Mouse (Mus musculus) forebrain, postnatal 0 days (tissue): ENCODE measurements around the gene Nmrk2. TPM values are rescaled to one million over a fixed set of nuclear protein-coding genes. Genes with fewer than 3 reads are reported as not detected.

ENCODE experiments used
- ATAC-seq: fragments of 200-750 bp; cut with Nextera tagmentation; 2 replicates; pipeline ENCODE4 v1.8.0; 2017; ENCODE audit warnings: mild to moderate bottlenecking, moderate library complexity
- DNase-seq: peaks from one replicate; pipeline ENCODE4 v3.0.0-alpha.2; 2015
- H3K27ac ChIP-seq: fragments of 300-500 bp; sonication (generic); 2 replicates; pipeline ENCODE4 v1.5.1; 2014; ENCODE audit warnings: low read depth, mild to moderate bottlenecking, antibody characterized with exemption, low read length, moderate library complexity, mixed read lengths
- H3K27me3 ChIP-seq: fragments of 300-500 bp; sonication (generic); 2 replicates; pipeline ENCODE4 v1.6.1; 2014; ENCODE audit warnings: mild to moderate bottlenecking, low read length, mixed read lengths; ENCODE audit not compliant: insufficient read depth
- H3K36me3 ChIP-seq: fragments of 300-500 bp; sonication (generic); 2 replicates; pipeline ENCODE4 v1.6.1; 2014; ENCODE audit warnings: mild to moderate bottlenecking, moderate library complexity; ENCODE audit not compliant: insufficient read depth
- H3K4me1 ChIP-seq: fragments of 300-500 bp; sonication (generic); 2 replicates; pipeline ENCODE4 v1.6.1; 2014; ENCODE audit warnings: antibody characterized with exemption; ENCODE audit not compliant: insufficient read depth
- H3K4me2 ChIP-seq: fragments of 300-500 bp; sonication (generic); 2 replicates; pipeline ENCODE4 v1.6.1; 2014; ENCODE audit warnings: low read depth, mild to moderate bottlenecking, moderate library complexity
- H3K4me3 ChIP-seq: fragments of 300-500 bp; sonication (generic); 2 replicates; pipeline ENCODE4 v1.5.1; 2014; ENCODE audit warnings: low read depth, low read length, mixed read lengths
- H3K9ac ChIP-seq: fragments of 300-500 bp; sonication (generic); 2 replicates; pipeline ENCODE4 v1.6.1; 2014; ENCODE audit warnings: mild to moderate bottlenecking
- H3K9me3 ChIP-seq: fragments of 300-500 bp; sonication (generic); 2 replicates; pipeline ENCODE4 v1.6.1; 2016; ENCODE audit warnings: low read length
- CTCF ChIP-seq: sonication (generic); IDR thresholded peaks from 2 replicates; pipeline ENCODE4 v1.5.1; 2016; ENCODE audit warnings: antibody characterized with exemption, control low read depth, low read depth
- WGBS: fragments of 180-500 bp; shearing (Covaris S2); extraction: QIAGEN DNeasy Blood & Tissue Kit; methylation state at CpG from one replicate; pipeline ENCODE4 v1.1.7; 2014; 5-methylcytosine and 5-hydroxymethylcytosine counted together
- polyA plus RNA-seq: library from polyadenylated mRNA; unstranded; fragments of >200 nt; fragmentation: Nextera tagmentation; extraction: Ambion mirVana; gene quantifications from 2 replicates; pipeline ENCODE4 v1.2.1, GENCODE M21; 2015
- total RNA-seq: library from RNA; depleted of rRNA; stranded (reverse); fragments of >200 nt; gene quantifications from 2 replicates; pipeline ENCODE4 v1.2.3, GENCODE M21; 2014

Gene Nmrk2
- total and polyA plus RNA-seq, 2 experiments from 2014 or later: not detected

DNA sequence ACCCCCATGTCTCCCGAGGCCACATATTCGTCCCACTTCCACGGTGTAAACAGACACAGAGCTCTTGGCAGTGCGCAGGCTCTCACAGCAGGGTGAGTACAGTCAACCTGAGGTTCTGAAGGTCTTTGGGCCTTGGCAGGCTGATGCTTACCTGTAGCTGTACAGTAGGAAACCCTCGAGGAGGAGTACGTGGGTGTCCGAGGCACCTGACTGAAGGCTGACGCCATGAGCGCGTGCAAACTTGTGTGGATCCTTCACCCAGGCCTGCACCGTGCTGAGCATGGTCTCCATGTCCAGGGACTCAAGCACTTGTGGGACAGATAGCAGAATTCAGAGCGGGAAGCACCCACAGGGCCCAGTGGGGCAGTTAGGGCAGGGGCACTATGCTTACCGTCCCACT, 1.7 kb downstream of the Nmrk2 start:
- Histone ChIP-seq H3K4me2 (no peak overlapping the region), H3K4me3 (no peak overlapping the region), H3K4me1 (no peaks in the 10 kb centered on the region), H3K27me3 (peaks cover 6% of the 10 kb centered on the region; the same call in 1 of the 2 replicates), H3K9ac (no peak overlapping the region), H3K36me3 (peaks cover 8% of the 10 kb centered on the region), H3K27ac (no peak overlapping the region), H3K9me3 (no peaks in the 10 kb centered on the region)
- ATAC-seq (no peak), DNase-seq (no peak)
- no peak for TF ChIP-seq CTCF
- 85% methylated on average over 13 of the region's 13 CpGs for WGBS

DNA sequence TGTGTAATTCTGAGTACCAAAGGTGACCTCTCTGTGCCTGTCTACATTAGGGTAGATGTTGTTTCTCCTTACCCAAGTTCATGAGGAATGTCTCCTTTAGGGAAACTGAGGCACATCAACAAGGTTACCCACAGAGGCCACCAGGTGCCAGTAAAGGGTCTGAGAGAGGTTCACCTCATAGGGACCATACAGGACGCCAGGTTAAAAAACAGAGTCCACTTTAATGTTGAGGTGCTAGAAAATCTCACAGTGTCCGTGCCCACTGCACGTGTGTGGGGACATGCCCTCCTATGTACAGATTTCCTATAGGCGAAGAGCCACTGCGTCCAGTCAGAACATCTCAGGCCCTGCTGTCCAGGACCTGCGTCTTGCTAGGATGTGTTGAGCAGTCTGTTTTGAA, 2.9 kb downstream of the Nmrk2 start:
- Histone ChIP-seq H3K27ac (no peak overlapping the region), H3K4me3 (no peak overlapping the region), H3K27me3 (peaks cover 15% of the 10 kb centered on the region; the same call in 1 of the 2 replicates), H3K4me2 (no peak overlapping the region), H3K4me1 (no peaks in the 10 kb centered on the region), H3K9ac (no peak overlapping the region), H3K36me3 (no peaks in the 10 kb centered on the region), H3K9me3 (no peaks in the 10 kb centered on the region)
- WGBS: 85% methylated on average over 6 of the region's 6 CpGs
- no peak for TF ChIP-seq CTCF
- ATAC-seq (no peak), DNase-seq (no peak)

GRCm38 (mm10) chr10:81198230-81198629, 3.6 kb downstream of the Nmrk2 start:
- H3K36me3 ChIP-seq: no peaks in the 10 kb centered on the region
- 1% methylated on average over 9 of the region's 9 CpGs for WGBS
- no peak overlapping the region for H3K4me2 ChIP-seq
- no peak overlapping the region for H3K27ac ChIP-seq
- H3K9ac ChIP-seq: no peak overlapping the region
- H3K9me3 ChIP-seq: no peaks in the 10 kb centered on the region
- DNase-seq: peak; percentile 88
- no peak overlapping the region for H3K4me3 ChIP-seq
- peaks cover 16% of the 10 kb centered on the region; the same call in 1 of the 2 replicates for H3K27me3 ChIP-seq
- H3K4me1 ChIP-seq: peaks cover 2% of the 10 kb centered on the region; the same call in 1 of the 2 replicates
- TF ChIP-seq CTCF: peak; percentile 84
- ATAC-seq: no peak

- no peak overlapping the region for H3K4me2 ChIP-seq
- peaks cover 6% of the 10 kb centered on the region; the same call in 1 of the 2 replicates for H3K4me1 ChIP-seq
- no peaks in the 10 kb centered on the region for H3K9me3 ChIP-seq
- WGBS: 52% methylated on average over 6 of the region's 6 CpGs
- H3K27ac ChIP-seq: no peak overlapping the region
- H3K27me3 ChIP-seq: peaks cover 16% of the 10 kb centered on the region; the same call in 1 of the 2 replicates
- no peak overlapping the region for H3K4me3 ChIP-seq
- no peak for ATAC-seq
- H3K36me3 ChIP-seq: no peaks in the 10 kb centered on the region
- TF ChIP-seq CTCF: no peak
- H3K9ac ChIP-seq: no peak overlapping the region
- DNase-seq: no peak
These were observed 4.5 kb downstream of the Nmrk2 start for GRCm38 (mm10) chr10:81197305-81197704.

DNA sequence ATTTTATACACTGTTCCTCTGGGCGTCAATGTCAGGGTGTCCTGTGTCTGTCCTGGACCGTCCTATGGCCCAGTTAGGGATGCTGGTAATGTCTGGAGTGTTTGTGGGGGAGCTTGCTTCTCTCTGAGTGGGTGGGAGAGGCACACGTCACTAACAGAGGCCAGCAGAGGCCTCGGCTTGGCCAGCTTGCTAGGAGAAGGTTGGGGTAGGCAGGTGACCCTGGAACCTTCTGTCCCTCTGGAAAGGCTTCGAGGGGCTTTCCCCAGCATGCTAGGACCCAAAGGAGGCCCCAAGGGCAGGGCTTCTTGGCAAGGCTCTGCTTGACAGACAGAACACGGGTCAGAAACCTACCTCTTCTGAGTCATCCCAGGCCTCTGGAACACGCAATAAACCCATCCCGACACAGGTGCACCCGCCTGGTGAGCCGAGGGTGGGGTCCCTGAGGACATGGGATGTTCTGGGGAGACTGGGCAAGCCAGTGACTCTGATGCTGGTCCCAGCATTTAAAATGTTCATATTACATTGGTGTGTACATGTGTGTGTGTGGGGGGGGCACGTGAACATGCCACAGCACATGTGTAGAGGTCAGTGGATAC, 5.3 kb downstream of the Nmrk2 start:
- Histone ChIP-seq H3K4me1 (peaks cover 11% of the 10 kb centered on the region), H3K27ac (no peak overlapping the region), H3K9me3 (no peaks in the 10 kb centered on the region), H3K4me2 (no peak overlapping the region), H3K27me3 (peaks cover 16% of the 10 kb centered on the region; the same call in 1 of the 2 replicates), H3K9ac (no peak overlapping the region), H3K36me3 (no peaks in the 10 kb centered on the region), H3K4me3 (no peak overlapping the region)
- WGBS: 67% methylated on average over 11 of the region's 11 CpGs
- DNase-seq (no peak), ATAC-seq (no peak)
- TF ChIP-seq CTCF: no peak

GRCm38 (mm10) chr10:81195300-81195699, 6.6 kb downstream of the Nmrk2 start:
- peaks cover 11% of the 10 kb centered on the region for H3K4me1 ChIP-seq
- H3K9ac ChIP-seq: no peak overlapping the region
- WGBS: 66% methylated on average over 4 of the region's 4 CpGs
- no peaks in the 10 kb centered on the region for H3K9me3 ChIP-seq
- H3K4me3 ChIP-seq: no peak overlapping the region
- H3K27ac ChIP-seq: no peak overlapping the region
- no peak for DNase-seq
- H3K27me3 ChIP-seq: peaks cover 16% of the 10 kb centered on the region; the same call in 1 of the 2 replicates
- ATAC-seq: no peak
- TF ChIP-seq CTCF: no peak
- H3K36me3 ChIP-seq: peaks cover 8% of the 10 kb centered on the region; the same call in 1 of the 2 replicates
- H3K4me2 ChIP-seq: no peak overlapping the region

GRCm38 (mm10) chr10:81193991-81194774, 7.7 kb downstream of the Nmrk2 start:
- Histone ChIP-seq H3K36me3 (peaks cover 13% of the 10 kb centered on the region; the same call in 1 of the 2 replicates), H3K9me3 (no peaks in the 10 kb centered on the region), H3K27ac (no peak overlapping the region), H3K4me2 (no peak overlapping the region), H3K4me1 (peaks cover 11% of the 10 kb centered on the region), H3K4me3 (no peak overlapping the region), H3K27me3 (peaks cover 16% of the 10 kb centered on the region; the same call in 1 of the 2 replicates), H3K9ac (no peak overlapping the region)
- DNase-seq (no peak), ATAC-seq (no peak)
- TF ChIP-seq CTCF: no peak
- 13% methylated on average over 37 of the region's 37 CpGs for WGBS
